Mouse (Mus musculus) adrenal gland, postnatal 25 days (tissue): ENCODE results near the gene Sqor. TPM values are rescaled to one million over a fixed set of nuclear protein-coding genes. Genes with fewer than 3 reads are reported as not detected.

Experiments used
- DNase-seq: peaks from one replicate; pipeline ENCODE4 v3.0.0; 2021; ENCODE audit warnings: mixed read lengths
- long read RNA-seq: library from polyadenylated mRNA; stranded (forward); transcript quantifications from one replicate; pipeline ENCODE4 v2.0.0, GENCODE M21; 2021
- total RNA-seq: library from RNA; stranded (reverse); gene quantifications from 2 replicates; pipeline ENCODE4 v1.2.3, GENCODE M21; 2021

Gene Sqor
- 50.2 and 57.3 TPM in 2 replicates for total RNA-seq
- long read RNA-seq, transcript Sqor-201 (10 exons, 1,804 nt) = major isoform, 90 of 108 reads
- long read RNA-seq, partial matches to known transcripts = 10 of 108 reads
- long read RNA-seq, other reads (novel, unspliced or antisense) = 7 of 108 reads

GRCm38 (mm10) chr2:122765071-122765793 is at the start of gene Sqor:
Gene Sqor, plus strand, starts transcription at chr2:122765237.
- DNase-seq = peak; percentile 87

GRCm38 (mm10) chr2:122716301-122716842 is 48.7 kb upstream of the Sqor start:
- DNase-seq = no peak

- DNase-seq = no peak
Observed at GRCm38 (mm10) chr2:122719232-122719631, 45.8 kb upstream of the Sqor start.

GRCm38 (mm10) chr2:122720564-122720963 is 44.5 kb upstream of the Sqor start:
- DNase-seq = no peak

- DNase-seq = peak; percentile 64
Observed at GRCm38 (mm10) chr2:122725604-122726003, 39.4 kb upstream of the Sqor start.

GRCm38 (mm10) chr2:122731456-122731855 is 33.6 kb upstream of the Sqor start:
- no peak for DNase-seq

- peak; percentile 86 for DNase-seq
Observed at GRCm38 (mm10) chr2:122737894-122738830, 26.9 kb upstream of the Sqor start, which contains the start of gene Bloc1s6. Gene Bloc1s6, plus strand, starts transcription at chr2:122738503.

GRCm38 (mm10) chr2:122739023-122739422 is 26.0 kb upstream of the Sqor start:
- DNase-seq = no peak

GRCm38 (mm10) chr2:122746461-122746860 is 18.6 kb upstream of the Sqor start:
- no peak for DNase-seq

- peak; percentile 57 for DNase-seq
Observed at GRCm38 (mm10) chr2:122753739-122754343, 11.2 kb upstream of the Sqor start.

GRCm38 (mm10) chr2:122759791-122760190 is 5.2 kb upstream of the Sqor start:
- no peak for DNase-seq

GRCm38 (mm10) chr2:122762991-122763390 is 2.0 kb upstream of the Sqor start:
- DNase-seq = no peak

GRCm38 (mm10) chr2:122764526-122764925 is 511 bp upstream of the Sqor start:
- no peak for DNase-seq

GRCm38 (mm10) chr2:122765794-122766145 is 733 bp downstream of the Sqor start:
- no peak for DNase-seq

- DNase-seq = no peak
Observed at GRCm38 (mm10) chr2:122771002-122771401, 6.0 kb downstream of the Sqor start.

GRCm38 (mm10) chr2:122772899-122773298 is 7.9 kb downstream of the Sqor start:
- no peak for DNase-seq

GRCm38 (mm10) chr2:122775491-122775890 is 10.5 kb downstream of the Sqor start:
- DNase-seq = no peak

GRCm38 (mm10) chr2:122776823-122777222 is 11.8 kb downstream of the Sqor start:
- DNase-seq = no peak

GRCm38 (mm10) chr2:122779967-122780366 is 14.9 kb downstream of the Sqor start:
- no peak for DNase-seq

GRCm38 (mm10) chr2:122780447-122780846 is 15.4 kb downstream of the Sqor start:
- no peak for DNase-seq

- DNase-seq = no peak
Observed at GRCm38 (mm10) chr2:122781590-122782356, 16.7 kb downstream of the Sqor start.
